8 mouse cellular contexts compared by ENCODE assay signal in the genomic region with DNA sequence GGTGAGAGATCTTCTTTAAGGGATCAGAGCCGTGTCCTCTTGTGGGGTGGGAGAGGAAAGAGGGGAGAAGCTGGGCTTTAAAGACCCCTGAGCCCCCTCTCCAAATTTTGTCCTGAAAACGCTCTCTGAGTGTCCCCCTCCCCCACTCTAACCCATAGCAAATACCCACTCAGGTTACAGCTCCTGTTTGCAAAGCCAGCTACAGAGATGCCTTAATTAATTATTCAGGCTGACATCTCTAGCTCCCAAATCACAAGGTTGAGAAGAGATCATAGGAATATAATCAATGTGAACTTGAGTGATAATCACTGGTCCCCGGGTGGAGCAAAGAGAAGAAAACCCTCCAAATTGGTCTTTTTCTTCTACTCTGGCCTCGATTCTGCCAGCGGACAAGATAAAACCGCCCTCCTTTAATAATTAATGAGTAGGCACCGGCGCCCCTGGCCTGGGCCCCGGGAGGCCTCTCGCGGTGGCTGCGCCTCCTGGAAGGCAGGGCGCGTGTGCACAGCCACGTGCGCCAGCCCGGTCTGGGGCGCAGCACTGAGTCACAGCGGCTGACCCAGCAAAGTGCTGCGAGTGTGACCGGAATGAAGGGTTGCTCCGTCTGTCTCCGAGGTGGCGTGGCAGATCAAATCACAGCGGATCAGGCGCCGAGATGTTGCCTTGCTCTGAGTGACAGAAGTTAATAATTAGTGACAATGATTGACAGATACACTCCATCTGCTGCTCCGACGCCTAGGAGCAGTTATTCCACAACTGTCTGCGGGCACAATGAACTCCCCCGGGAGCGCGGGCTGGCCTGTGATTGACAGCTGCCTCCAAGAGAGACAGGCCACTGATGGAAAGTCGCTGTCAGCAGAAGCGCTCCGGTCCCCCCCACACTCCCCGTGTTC.
A peak's percentile ranks its signal among the peaks of the same experiment; 100 is the strongest.
DNase-seq lines count a peak whose midpoint lies in the region; ATAC-seq and TF ChIP-seq lines count a peak whose summit lies in the region.

No protein-coding gene starts in this region.

- no peak for TF ChIP-seq EP300 in lung, postnatal 0 days (IDR thresholded peaks at IDR 0.05)
- TF ChIP-seq EP300 in heart, postnatal 0 days (IDR thresholded peaks at IDR 0.05; ENCODE audit: low read depth), result no peak

- DNase-seq in lung, postnatal 0 days (ENCODE audit: low spot score), result peak; percentile 9
- DNase-seq in lung, adult 2 months, result no peak
- peak; percentile 78 for DNase-seq in embryo, embryonic 11 days
- peak; percentile 14 for DNase-seq in heart, postnatal 0 days (ENCODE audit: low spot score)
- DNase-seq in large intestine, adult 2 months (ENCODE audit: low read depth, low spot score), result peak; percentile 1
- DNase-seq in midbrain, embryonic 11.5 days (ENCODE audit: low spot score, missing footprints), result peak; percentile 96
- DNase-seq in thymus, adult 18-20 months, result no peak

- H3K27ac ChIP-seq in lung, postnatal 0 days (ENCODE audit: low read length), result no peak overlapping the region
- no peak overlapping the region for H3K27ac ChIP-seq in heart, postnatal 0 days (ENCODE audit: low read depth)
- peak overlapping the region; percentile 52 for H3K27ac ChIP-seq in midbrain, embryonic 11.5 days (ENCODE audit: low read depth, low read length)
- no peak overlapping the region for H3K27ac ChIP-seq in stomach, embryonic 16.5 days (ENCODE audit: low read length)

- TF ChIP-seq POLR2A in lung, adult 2 months (IDR thresholded peaks at IDR 0.05; ENCODE audit: borderline replicate concordance, extremely low read depth, low read depth, low read length), result no peak

- no peaks in the 10 kb centered on the region for H3K36me3 ChIP-seq in lung, postnatal 0 days (ENCODE audit: insufficient read depth, low read length)
- H3K36me3 ChIP-seq in heart, postnatal 0 days (replicated peaks; ENCODE audit: control insufficient read depth, insufficient read depth, low read length), result no peaks in the 10 kb centered on the region
- H3K36me3 ChIP-seq in midbrain, embryonic 11.5 days (ENCODE audit: control insufficient read depth, insufficient read depth, low read length), result no peaks in the 10 kb centered on the region
- no peaks in the 10 kb centered on the region for H3K36me3 ChIP-seq in stomach, embryonic 16.5 days (ENCODE audit: control insufficient read depth, insufficient read depth, low read length)

- TF ChIP-seq CTCF in lung, postnatal 0 days (IDR thresholded peaks at IDR 0.05), result no peak
- TF ChIP-seq CTCF in lung, adult 2 months (IDR thresholded peaks at IDR 0.05; ENCODE audit: insufficient read depth, low read length), result no peak
- no peak for TF ChIP-seq CTCF in heart, postnatal 0 days (IDR thresholded peaks at IDR 0.05; ENCODE audit: low read depth)

- no peaks in the 10 kb centered on the region for H3K9me3 ChIP-seq in lung, postnatal 0 days (ENCODE audit: low read length)
- H3K9me3 ChIP-seq in heart, postnatal 0 days (replicated peaks; ENCODE audit: control insufficient read depth, low read length), result no peaks in the 10 kb centered on the region
- H3K9me3 ChIP-seq in midbrain, embryonic 11.5 days (ENCODE audit: control insufficient read depth, low read length), result no peaks in the 10 kb centered on the region
- no peaks in the 10 kb centered on the region for H3K9me3 ChIP-seq in stomach, embryonic 16.5 days (replicated peaks; ENCODE audit: control insufficient read depth, low read length)

- peaks cover 21% of the 10 kb centered on the region for H3K27me3 ChIP-seq in lung, postnatal 0 days (replicated peaks; ENCODE audit: insufficient read depth, low read length)
- peaks cover 43% of the 10 kb centered on the region for H3K27me3 ChIP-seq in heart, postnatal 0 days (ENCODE audit: control insufficient read depth, insufficient read depth, low read length)
- H3K27me3 ChIP-seq in midbrain, embryonic 11.5 days (ENCODE audit: control insufficient read depth, insufficient read depth, low read length), result peaks cover 5% of the 10 kb centered on the region; the same call in 1 of the 2 replicates
- peaks cover 22% of the 10 kb centered on the region; the same call in 1 of the 2 replicates for H3K27me3 ChIP-seq in stomach, embryonic 16.5 days (ENCODE audit: control insufficient read depth, insufficient read depth, low read length)

- H3K4me2 ChIP-seq in lung, postnatal 0 days (replicated peaks; ENCODE audit: low read depth, low read length), result no peak overlapping the region; the same call in 1 of the 2 replicates
- H3K4me2 ChIP-seq in heart, postnatal 0 days (ENCODE audit: low read depth, low read length), result peak overlapping the region; percentile 52
- H3K4me2 ChIP-seq in midbrain, embryonic 11.5 days, result peak overlapping the region; percentile 58
- peak overlapping the region; percentile 58 for H3K4me2 ChIP-seq in stomach, embryonic 16.5 days (ENCODE audit: low read depth, low read length)

- ATAC-seq in lung, postnatal 0 days, result no peak; the same call in 1 of the 2 replicates
- ATAC-seq in heart, postnatal 0 days (ENCODE audit: insufficient read depth, low read depth), result 0 out of 2 replicates have a peak, but pooled peaks have one; percentile 39
- ATAC-seq in midbrain, embryonic 11.5 days (ENCODE audit: low FRiP score), result peak; percentile 93
- ATAC-seq in stomach, embryonic 16.5 days (ENCODE audit: insufficient read depth, low FRiP score), result peak; percentile 83; the same call in 1 of the 2 replicates

- H3K9ac ChIP-seq in lung, postnatal 0 days (replicated peaks; ENCODE audit: low read depth), result no peak overlapping the region
- no peak overlapping the region for H3K9ac ChIP-seq in heart, postnatal 0 days (replicated peaks; ENCODE audit: low read depth, low read length)
- peak overlapping the region; percentile 51 for H3K9ac ChIP-seq in midbrain, embryonic 11.5 days (ENCODE audit: low read length)
- H3K9ac ChIP-seq in stomach, embryonic 16.5 days (ENCODE audit: low read length), result peak overlapping the region; percentile 28; the same call in 1 of the 2 replicates

- H3K4me1 ChIP-seq in lung, postnatal 0 days (ENCODE audit: insufficient read depth, low read depth, low read length), result no peaks in the 10 kb centered on the region
- peaks cover 2% of the 10 kb centered on the region; the same call in 1 of the 2 replicates for H3K4me1 ChIP-seq in lung, adult 2 months (ENCODE audit: control insufficient read depth, insufficient read depth, low read length)
- 0 out of 2 replicates have a peak, but pooled peaks cover 6% of the 10 kb centered on the region for H3K4me1 ChIP-seq in heart, postnatal 0 days (ENCODE audit: control insufficient read depth, insufficient read depth)
- peaks cover 11% of the 10 kb centered on the region for H3K4me1 ChIP-seq in midbrain, embryonic 11.5 days (ENCODE audit: control insufficient read depth, insufficient read depth, low read length)
- peaks cover 10% of the 10 kb centered on the region; the same call in 1 of the 2 replicates for H3K4me1 ChIP-seq in stomach, embryonic 16.5 days (ENCODE audit: control insufficient read depth, insufficient read depth, low read length)

- WGBS in lung, postnatal 0 days, result 2% methylated on average over 37 of the region's 37 CpGs
- WGBS in lung, adult 2 months, result 3% methylated on average over 37 of the region's 37 CpGs
- 3% methylated on average over 37 of the region's 37 CpGs for WGBS in heart, postnatal 0 days
- 3% methylated on average over 37 of the region's 37 CpGs for WGBS in large intestine, adult 2 months
- under 1% methylated on average over 37 of the region's 37 CpGs for WGBS in midbrain, embryonic 11.5 days
- 1% methylated on average over 37 of the region's 37 CpGs for WGBS in stomach, embryonic 16.5 days

- H3K4me3 ChIP-seq in lung, postnatal 0 days (ENCODE audit: low read depth, low read length), result no peak overlapping the region
- no peak overlapping the region for H3K4me3 ChIP-seq in lung, adult 2 months (replicated peaks; ENCODE audit: extremely low read depth, low read depth, low read length)
- H3K4me3 ChIP-seq in heart, postnatal 0 days (ENCODE audit: low read depth, low read length), result peak overlapping the region; percentile 34
- peak overlapping the region; percentile 26 for H3K4me3 ChIP-seq in midbrain, embryonic 11.5 days (ENCODE audit: low read depth, low read length)
- peak overlapping the region; percentile 36 for H3K4me3 ChIP-seq in stomach, embryonic 16.5 days (replicated peaks; ENCODE audit: low read length)

Comparison
In these comparisons a context has a peak if more than half of its experiments do, and no peak if none do; other contexts are left out.
1. DNase-seq: peak in lung, postnatal 0 days (single experiment), embryo, embryonic 11 days (single experiment), heart, postnatal 0 days (single experiment), large intestine, adult 2 months (single experiment) and midbrain, embryonic 11.5 days (single experiment); none in lung, adult 2 months (single experiment) and thymus, adult 18-20 months (0 of 2).
2. H3K4me3 ChIP-seq: peak in heart, postnatal 0 days (single experiment), midbrain, embryonic 11.5 days (single experiment) and stomach, embryonic 16.5 days (single experiment); none in lung, postnatal 0 days (single experiment) and lung, adult 2 months (single experiment).
3. H3K9ac ChIP-seq: peak in midbrain, embryonic 11.5 days (single experiment) and stomach, embryonic 16.5 days (single experiment); none in lung, postnatal 0 days (single experiment) and heart, postnatal 0 days (single experiment).